Mouse (Mus musculus) stomach, postnatal 0 days (tissue): Measurements from ENCODE around the gene Gm42791. TPM values are rescaled to one million over a fixed set of nuclear protein-coding genes. Genes with fewer than 3 reads are reported as not detected.
A peak's percentile ranks its signal among the peaks of the same experiment; 100 is the strongest.

Experiments
- ATAC-seq: fragments of 200-750 bp; cut with Nextera tagmentation; 2 replicates; pipeline ENCODE4 v1.8.0; 2017; ENCODE audit not compliant: low FRiP score, low TSS enrichment
- DNase-seq: peaks from one replicate; pipeline ENCODE4 v3.0.0-alpha.2; 2016; ENCODE audit warnings: low spot score
- H3K27ac ChIP-seq: fragments of 300-500 bp; sonication (generic); replicated peaks from 2 replicates; pipeline ENCODE4 v1.5.1; 2014; ENCODE audit warnings: mild to moderate bottlenecking, control low read depth
- H3K27me3 ChIP-seq: fragments of 300-500 bp; sonication (generic); 2 replicates; pipeline ENCODE4 v1.6.1; 2014; ENCODE audit warnings: low read length; ENCODE audit not compliant: control insufficient read depth, insufficient read depth
- H3K36me3 ChIP-seq: fragments of 300-500 bp; sonication (generic); 2 replicates; pipeline ENCODE4 v1.6.1; 2014; ENCODE audit warnings: low read length, mixed read lengths; ENCODE audit not compliant: control insufficient read depth, insufficient read depth
- H3K4me1 ChIP-seq: fragments of 300-500 bp; sonication (generic); replicated peaks from 2 replicates; pipeline ENCODE4 v1.6.1; 2014; ENCODE audit warnings: antibody characterized with exemption; ENCODE audit not compliant: control insufficient read depth, insufficient read depth
- H3K4me2 ChIP-seq: fragments of 300-500 bp; sonication (generic); replicated peaks from 2 replicates; pipeline ENCODE4 v1.6.1; 2014; ENCODE audit warnings: low read depth, mild to moderate bottlenecking, control low read depth, moderate library complexity
- H3K4me3 ChIP-seq: fragments of 300-500 bp; sonication (generic); 2 replicates; pipeline ENCODE4 v1.5.1; 2014; ENCODE audit warnings: low read depth, low read length, control low read depth
- H3K9ac ChIP-seq: fragments of 300-500 bp; sonication (generic); 2 replicates; pipeline ENCODE4 v1.6.1; 2014; ENCODE audit warnings: mild to moderate bottlenecking, low read length, control low read depth, mixed read lengths
- H3K9me3 ChIP-seq: fragments of 300-500 bp; sonication (generic); 2 replicates; pipeline ENCODE4 v1.6.1; 2016; ENCODE audit warnings: low read length; ENCODE audit not compliant: control insufficient read depth
- CTCF ChIP-seq: IDR thresholded peaks from 2 replicates; pipeline ENCODE4 v1.5.1; 2016; ENCODE audit warnings: antibody characterized with exemption, low read depth, mild to moderate bottlenecking, moderate library complexity
- EP300 ChIP-seq: optimal IDR thresholded peaks from 2 replicates; pipeline ENCODE3; 2016; ENCODE audit warnings: antibody characterized with exemption
- WGBS: fragments of 180-500 bp; shearing (Covaris S2); extraction: QIAGEN DNeasy Blood & Tissue Kit; methylation state at CpG from one replicate; pipeline ENCODE4 v1.1.7; 2014; 5-methylcytosine and 5-hydroxymethylcytosine counted together
- polyA plus RNA-seq: library from polyadenylated mRNA; unstranded; fragments of >200 nt; fragmentation: Nextera tagmentation; extraction: Ambion mirVana; gene quantifications from 2 replicates; pipeline ENCODE4 v1.2.1, GENCODE M21; 2015

The Gm42791 gene
- polyA plus RNA-seq, 1 experiment from 2014 or later = 0.99 TPM

- Histone ChIP-seq H3K9me3 (no peaks in the 10 kb centered on the region), H3K4me1 (0 out of 2 replicates have a peak, but pooled peaks cover 4% of the 10 kb centered on the region), H3K27me3 (no peaks in the 10 kb centered on the region), H3K36me3 (peaks cover under 1% of the 10 kb centered on the region; the same call in 1 of the 2 replicates), H3K27ac (no peak overlapping the region), H3K9ac (no peak overlapping the region), H3K4me2 (no peak overlapping the region), H3K4me3 (no peak overlapping the region)
- ATAC-seq = no peak
- no peak for TF ChIP-seq EP300
- TF ChIP-seq CTCF = no peak
- DNase-seq = no peak
- WGBS = 66% methylated on average over 12 of the region's 12 CpGs
Observed at GRCm38 (mm10) chr5:148924586-148924985, 70.4 kb downstream of the Gm42791 start.

GRCm38 (mm10) chr5:148924051-148924450, 70.9 kb downstream of the Gm42791 start:
- no peak overlapping the region for H3K4me2 ChIP-seq

GRCm38 (mm10) chr5:148923408-148923807, 71.5 kb downstream of the Gm42791 start:
- DNase-seq (no peak), ATAC-seq (no peak)
- Histone ChIP-seq H3K4me2 (no peak overlapping the region), H3K9me3 (no peaks in the 10 kb centered on the region), H3K36me3 (peaks cover 4% of the 10 kb centered on the region; the same call in 1 of the 2 replicates), H3K9ac (peak overlapping the region; percentile 27; the same call in 1 of the 2 replicates), H3K27me3 (no peaks in the 10 kb centered on the region), H3K4me3 (no peak overlapping the region), H3K27ac (no peak overlapping the region), H3K4me1 (no peaks in the 10 kb centered on the region)
- TF ChIP-seq EP300 (no peak), CTCF (no peak)
- 61% methylated on average over 10 of the region's 10 CpGs for WGBS

More at GRCm38 (mm10) chr5:148924051-148924450, 70.9 kb downstream of the Gm42791 start:
- 63% methylated on average over 9 of the region's 9 CpGs for WGBS
- Histone ChIP-seq H3K36me3 (peaks cover 4% of the 10 kb centered on the region; the same call in 1 of the 2 replicates), H3K9ac (no peak overlapping the region), H3K4me1 (0 out of 2 replicates have a peak, but pooled peaks cover 1% of the 10 kb centered on the region), H3K27me3 (no peaks in the 10 kb centered on the region), H3K4me3 (no peak overlapping the region), H3K27ac (no peak overlapping the region), H3K9me3 (no peaks in the 10 kb centered on the region)
- ATAC-seq = no peak
- no peak for DNase-seq
- no peak for TF ChIP-seq EP300
- TF ChIP-seq CTCF = no peak

GRCm38 (mm10) chr5:148922773-148923172, 72.2 kb downstream of the Gm42791 start:
- Histone ChIP-seq H3K4me2 (no peak overlapping the region), H3K27ac (no peak overlapping the region), H3K4me3 (no peak overlapping the region), H3K36me3 (peaks cover 4% of the 10 kb centered on the region; the same call in 1 of the 2 replicates), H3K4me1 (no peaks in the 10 kb centered on the region), H3K9ac (no peak overlapping the region), H3K9me3 (no peaks in the 10 kb centered on the region), H3K27me3 (no peaks in the 10 kb centered on the region)
- TF ChIP-seq CTCF = no peak
- no peak for TF ChIP-seq EP300
- ATAC-seq = no peak
- 84% methylated on average over 5 of the region's 5 CpGs for WGBS
- DNase-seq = no peak

- ATAC-seq (no peak), DNase-seq (no peak)
- no peak overlapping the region for H3K4me3 ChIP-seq
- H3K4me1 ChIP-seq = no peaks in the 10 kb centered on the region
- no peak overlapping the region for H3K4me2 ChIP-seq
- H3K36me3 ChIP-seq = peaks cover 4% of the 10 kb centered on the region; the same call in 1 of the 2 replicates
- no peak for TF ChIP-seq CTCF
- WGBS = 60% methylated on average over 5 of the region's 5 CpGs
- H3K27me3 ChIP-seq = no peaks in the 10 kb centered on the region
- H3K27ac ChIP-seq = peak overlapping the region; percentile 13
- no peaks in the 10 kb centered on the region for H3K9me3 ChIP-seq
- H3K9ac ChIP-seq = no peak overlapping the region
Observed at GRCm38 (mm10) chr5:148918049-148918448, 76.9 kb downstream of the Gm42791 start.

GRCm38 (mm10) chr5:148916775-148917174, 78.2 kb downstream of the Gm42791 start:
- H3K27me3 ChIP-seq = no peaks in the 10 kb centered on the region
- 0 out of 2 replicates have a peak overlapping the region, but pooled peaks have one; percentile 13 for H3K27ac ChIP-seq
- H3K36me3 ChIP-seq = peaks cover 4% of the 10 kb centered on the region; the same call in 1 of the 2 replicates
- no peak overlapping the region for H3K4me2 ChIP-seq
- H3K4me1 ChIP-seq = no peaks in the 10 kb centered on the region
- H3K9me3 ChIP-seq = no peaks in the 10 kb centered on the region
- DNase-seq = no peak
- 69% methylated on average over 6 of the region's 6 CpGs for WGBS
- H3K4me3 ChIP-seq = no peak overlapping the region
- TF ChIP-seq EP300 = no peak
- no peak for TF ChIP-seq CTCF
- no peak overlapping the region for H3K9ac ChIP-seq
- ATAC-seq = no peak
